Mouse (Mus musculus) left cerebral cortex, postnatal 36 days (tissue): ENCODE measurements around the gene Idnk. TPM values are rescaled to one million over a fixed set of nuclear protein-coding genes. Genes with fewer than 3 reads are reported as not detected.
"Not testable (repeated sequence)": the region's sequence is repeated elsewhere in the genome, so short reads cannot be mapped to it uniquely, and the experiment has no call there.

ENCODE experiments used
- DNase-seq, 2 experiments: peaks; one replicate each; pipeline ENCODE4 v3.0.0; 2021 to 2022; ENCODE audit warnings: low spot score in 2 of 2, mixed read lengths in 1 of 2
- intact Hi-C: fragments of 180-260 bp; cut with DNase I; formaldehyde crosslinking; loops from one replicate; pipeline ENCODE4 v1.15.1; 2025
- total RNA-seq, 2 experiments: library from RNA; stranded (reverse); gene quantifications; 2 replicates each; pipeline ENCODE4 v1.2.3; 2021

Idnk gene
- total RNA-seq, 2 experiments from 2014 or later, result 27.0 to 27.1 TPM

GRCm38 (mm10) chr13:58128768-58129671, 28.4 kb upstream of the Idnk start:
- peak; percentile 97 to 98 for DNase-seq
- intact Hi-C loops, result loop anchor here (2.0 to 5.0 kb wide), 2 partner anchors 16 to 88 kb away; partner anchors contain the start of genes Klhl3 and Ubqln1

GRCm38 (mm10) chr13:58129687-58130246, 27.7 kb upstream of the Idnk start:
- intact Hi-C loops, result loop anchor here (2.0 to 5.0 kb wide), 2 partner anchors 17 to 88 kb away; partner anchors contain the start of genes Klhl3 and Ubqln1
- DNase-seq, result no peak

- intact Hi-C loops, result no loop called here
Observed at GRCm38 (mm10) chr13:58131692-58132091, 25.8 kb upstream of the Idnk start.

GRCm38 (mm10) chr13:58146603-58147002, 10.8 kb upstream of the Idnk start:
- DNase-seq, intact Hi-C loops: not testable (repeated sequence)

More at GRCm38 (mm10) chr13:58131692-58132091, 25.8 kb upstream of the Idnk start:
- no peak for DNase-seq

GRCm38 (mm10) chr13:58147760-58148159, 9.7 kb upstream of the Idnk start:
- no peak for DNase-seq
- intact Hi-C loops, result no loop called here

- peak; percentile 24 to 31 for DNase-seq
- intact Hi-C loops, result no loop called here
Observed at GRCm38 (mm10) chr13:58148256-58148831, 9.1 kb upstream of the Idnk start.

GRCm38 (mm10) chr13:58149033-58149558, 8.4 kb upstream of the Idnk start:
- DNase-seq, result no peak

GRCm38 (mm10) chr13:58149629-58150028, 7.8 kb upstream of the Idnk start:
- DNase-seq, result no peak
- intact Hi-C loops, result loop anchor here (10.0 kb wide), 1 partner anchor 435 kb away; no protein-coding TSS in a partner anchor

More at GRCm38 (mm10) chr13:58149033-58149558, 8.4 kb upstream of the Idnk start:
- intact Hi-C loops, result no loop called here

- no peak for DNase-seq
- intact Hi-C loops, result loop anchor here (10.0 kb wide), 1 partner anchor 434 kb away; no protein-coding TSS in a partner anchor
Observed at GRCm38 (mm10) chr13:58150442-58150841, 7.0 kb upstream of the Idnk start.

- no peak for DNase-seq
- intact Hi-C loops, result loop anchor here (10.0 kb wide), 1 partner anchor 429 kb away; no protein-coding TSS in a partner anchor
Observed at GRCm38 (mm10) chr13:58156031-58156430, 1.4 kb upstream of the Idnk start.

- intact Hi-C loops, result loop anchor here (10.0 kb wide), 1 partner anchor 428 kb away; no protein-coding TSS in a partner anchor
- peak in 1 of 2 experiments; percentile 9 for DNase-seq
Observed at GRCm38 (mm10) chr13:58157036-58157435, 413 bp upstream of the Idnk start.

GRCm38 (mm10) chr13:58158099-58158912, 857 bp downstream of the Idnk start:
- intact Hi-C loops, result loop anchor here (1.0 to 10.0 kb wide), 3 partner anchors 74 to 426 kb away; no protein-coding TSS in a partner anchor
- DNase-seq, result peak; percentile 80 to 88

GRCm38 (mm10) chr13:58160761-58161160, 3.3 kb downstream of the Idnk start:
- DNase-seq, result no peak
- intact Hi-C loops, result no loop called here

- intact Hi-C loops, result no loop called here
Observed at GRCm38 (mm10) chr13:58163343-58163742, 5.9 kb downstream of the Idnk start.

GRCm38 (mm10) chr13:58168119-58168518, 10.7 kb downstream of the Idnk start:
- no peak for DNase-seq
- intact Hi-C loops, result no loop called here

More at GRCm38 (mm10) chr13:58163343-58163742, 5.9 kb downstream of the Idnk start:
- DNase-seq, result no peak

- intact Hi-C loops, result no loop called here
Observed at GRCm38 (mm10) chr13:58176105-58176504, 18.7 kb downstream of the Idnk start.

GRCm38 (mm10) chr13:58177511-58178208, 20.2 kb downstream of the Idnk start:
- peak; percentile 99 to 100 for DNase-seq
- intact Hi-C loops, result no loop called here

More at GRCm38 (mm10) chr13:58176105-58176504, 18.7 kb downstream of the Idnk start:
- no peak for DNase-seq
